Mouse (Mus musculus): ENCODE data around the gene Pknox1.
A peak's percentile ranks its signal among the peaks of the same experiment; 100 is the strongest.
"Not testable (repeated sequence)": the region's sequence is repeated elsewhere in the genome, so short reads cannot be mapped to it uniquely, and the experiment has no call there.

Gene Pknox1

GRCm38 (mm10) chr17:31552601-31553000 lies 11.9 kb upstream of the Pknox1 start:
- DNase-seq (ENCODE audit: low read depth, low spot score) = not testable (repeated sequence)

DNA sequence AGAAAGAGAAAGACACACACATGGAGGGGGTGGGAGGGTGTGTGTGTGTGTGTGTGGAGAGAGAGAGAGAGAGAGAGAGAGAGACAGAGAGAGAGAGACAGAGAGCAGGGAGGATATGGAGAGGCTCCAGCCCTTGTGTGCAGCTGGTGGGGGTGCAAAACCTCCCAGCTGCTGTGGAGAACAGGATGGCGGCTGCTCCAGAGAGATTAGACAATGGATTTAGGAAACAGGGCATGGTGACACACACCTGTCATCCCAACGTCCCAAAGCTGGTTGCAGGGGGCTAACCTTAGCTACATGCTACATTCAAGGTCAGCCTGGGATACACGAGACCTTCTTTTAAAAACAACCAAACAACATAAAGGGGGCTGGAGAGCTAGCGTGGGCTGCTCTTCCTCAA lies 8.3 kb upstream of the Pknox1 start:
- DNase-seq (ENCODE audit: low read depth, low spot score) = no peak

DNA sequence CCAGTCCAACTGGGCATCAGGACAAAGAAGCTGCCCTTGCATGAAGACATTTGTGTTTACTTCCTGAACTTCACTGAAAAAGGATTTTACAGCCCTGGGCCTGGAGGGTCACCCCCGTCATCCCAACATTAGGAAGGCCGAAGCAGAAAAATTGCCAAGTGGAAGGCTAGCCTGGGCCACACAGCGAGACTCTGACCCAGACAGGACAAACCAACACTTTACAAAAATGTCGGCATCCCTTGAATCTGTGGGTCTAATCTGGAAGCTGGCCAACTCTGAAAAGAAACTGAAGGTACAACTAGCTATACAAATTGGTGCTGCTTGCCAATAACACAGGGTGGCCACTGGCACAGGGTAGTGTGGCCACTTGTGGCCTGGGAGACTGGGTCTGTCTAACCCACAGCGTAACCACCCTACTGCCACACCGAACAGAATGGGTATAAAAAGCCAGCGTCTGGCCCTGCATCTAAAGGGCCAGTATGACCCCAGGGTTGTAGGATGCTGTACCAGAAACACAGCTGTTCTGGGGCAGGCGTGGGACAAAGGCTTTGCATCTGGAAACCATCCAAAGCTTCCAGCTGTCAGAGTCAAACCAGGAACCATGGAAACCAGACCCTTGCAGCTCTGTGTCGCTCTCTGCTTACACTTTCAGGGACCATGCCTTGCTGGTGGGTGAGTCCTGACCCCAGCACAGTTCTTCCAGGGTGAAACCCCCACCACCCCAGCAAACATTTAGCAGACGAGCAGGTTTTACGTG lies 7.2 kb upstream of the Pknox1 start:
- no peak for DNase-seq (ENCODE audit: low read depth, low spot score)

GRCm38 (mm10) chr17:31557947-31558542 lies 6.5 kb upstream of the Pknox1 start:
- DNase-seq (ENCODE audit: low read depth, low spot score) = no peak

DNA sequence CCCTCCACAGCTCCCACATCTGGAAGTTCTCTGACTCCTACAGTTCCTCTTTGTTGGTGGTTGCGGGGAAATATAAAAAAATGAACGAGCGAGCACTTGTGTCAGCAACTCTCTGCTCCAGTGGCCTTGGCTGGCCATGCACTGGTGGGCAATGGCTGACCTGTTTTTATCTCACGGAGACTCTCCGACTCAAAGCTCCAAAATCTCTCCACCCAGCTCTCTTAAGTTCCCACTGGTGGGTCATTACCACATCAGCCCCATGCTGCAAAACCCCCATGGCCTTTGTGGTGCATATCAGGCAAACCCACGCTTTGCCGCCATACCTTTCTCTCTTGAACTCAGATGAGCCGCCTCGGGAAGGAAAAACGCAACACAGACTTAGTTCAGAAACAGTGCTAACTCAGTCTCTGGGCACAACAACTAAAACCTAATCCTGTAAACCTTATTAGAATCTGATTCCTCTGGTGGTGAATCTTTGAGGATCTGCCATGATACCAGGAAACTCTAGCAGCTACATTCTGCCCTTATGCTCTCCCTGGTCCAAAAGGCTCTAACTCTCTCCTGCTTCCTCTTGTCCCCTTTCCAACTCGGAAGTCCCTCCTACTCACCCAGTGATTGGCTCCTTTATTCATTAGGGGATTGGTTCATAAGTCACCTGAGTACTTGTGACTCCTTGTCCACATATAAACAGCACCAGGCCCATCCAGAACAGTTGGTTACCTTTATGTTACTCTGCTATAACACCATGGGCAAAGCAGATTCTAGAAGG lies 5.3 kb upstream of the Pknox1 start:
- DNase-seq (ENCODE audit: low read depth, low spot score) = no peak

DNA sequence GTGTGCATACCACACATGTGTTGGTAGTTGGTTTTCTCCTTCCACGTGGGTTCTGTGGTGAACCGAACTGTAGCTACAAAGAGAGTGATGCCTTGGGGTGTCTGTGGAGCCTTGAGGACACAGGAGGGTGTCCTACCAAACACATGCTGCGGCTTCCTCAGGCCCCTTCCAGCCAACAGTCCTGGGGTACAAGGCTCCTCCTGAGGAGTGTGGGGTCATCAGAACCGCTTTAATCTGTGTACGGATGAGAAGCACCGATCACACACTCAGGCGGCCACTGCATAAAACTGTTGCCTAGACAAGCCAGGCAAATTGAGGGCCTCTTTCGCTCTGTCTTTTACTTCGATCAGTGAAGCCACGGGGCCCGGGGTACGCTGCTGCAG lies 911 bp upstream of the Pknox1 start:
- no peak for DNase-seq (ENCODE audit: low read depth, low spot score)

GRCm38 (mm10) chr17:31564858-31565140 lies 265 bp downstream of the Pknox1 start:
- DNase-seq (ENCODE audit: low read depth, low spot score) = no peak

DNA sequence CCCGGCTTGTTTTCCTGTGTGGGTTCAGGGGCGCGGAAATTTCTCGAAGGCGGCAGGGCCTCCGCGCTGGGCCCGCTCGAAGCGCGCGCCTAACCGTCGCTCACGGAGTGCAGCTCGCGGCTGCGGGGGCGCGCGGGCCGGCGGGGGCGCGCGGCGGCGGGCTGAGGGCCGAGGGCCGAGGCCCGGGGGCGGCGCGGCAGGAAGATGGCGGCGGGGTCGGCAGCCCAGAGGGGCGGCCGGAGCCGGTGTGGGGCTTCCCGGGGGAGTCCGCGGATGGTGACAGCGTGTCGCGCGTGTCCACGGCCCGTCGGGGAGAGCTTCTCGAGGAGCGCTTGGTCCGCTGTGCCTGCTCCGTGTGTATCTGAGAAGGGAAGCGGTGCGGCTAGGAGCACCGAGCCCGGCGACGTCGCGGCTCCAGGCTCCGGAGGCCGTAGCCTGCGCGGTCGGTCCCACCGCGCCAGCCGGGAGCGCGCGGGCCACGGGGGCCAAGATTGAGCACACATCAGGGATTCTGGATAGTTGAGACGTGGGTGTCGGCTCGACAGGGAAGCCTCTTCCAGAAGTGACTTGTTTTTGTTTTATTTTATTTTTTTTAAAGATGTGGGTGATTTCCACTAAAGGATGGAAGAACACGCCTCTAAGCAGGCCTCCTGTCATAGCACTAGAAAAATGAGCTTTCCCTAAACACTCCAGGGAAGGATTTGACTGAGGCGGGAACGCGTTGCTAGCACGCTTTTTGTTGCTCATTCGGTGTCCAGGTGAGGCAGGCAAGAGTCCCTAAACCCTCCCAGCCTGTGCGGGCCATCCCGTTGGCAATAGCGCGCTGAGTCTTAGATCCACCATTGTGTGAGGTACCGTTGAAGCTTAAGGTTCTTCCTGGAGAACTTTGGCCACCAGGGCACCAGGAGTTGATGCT lies 865 bp downstream of the Pknox1 start:
- peak; percentile 26 for DNase-seq (ENCODE audit: low read depth, low spot score)

DNA sequence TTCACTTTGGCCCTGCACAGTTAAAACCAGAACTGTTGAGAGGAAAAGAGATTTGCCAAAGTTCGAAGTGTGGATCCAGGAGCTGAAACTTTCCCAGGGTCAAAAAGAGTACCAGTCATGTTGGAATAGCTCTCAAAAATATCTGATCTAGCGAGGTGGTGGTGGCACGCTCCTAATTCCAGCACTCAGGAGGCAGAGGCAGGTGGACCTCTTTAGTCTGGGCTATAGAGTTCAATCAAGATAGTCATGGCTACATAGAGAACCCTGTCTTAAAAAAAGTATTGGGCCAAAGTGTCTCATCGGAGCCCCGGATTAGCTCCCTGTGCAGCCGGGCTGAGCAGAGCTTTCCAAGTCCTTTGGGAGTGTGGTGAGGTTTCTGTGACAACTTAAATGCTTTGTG lies 1.7 kb downstream of the Pknox1 start:
- no peak for DNase-seq (ENCODE audit: low read depth, low spot score)

DNA sequence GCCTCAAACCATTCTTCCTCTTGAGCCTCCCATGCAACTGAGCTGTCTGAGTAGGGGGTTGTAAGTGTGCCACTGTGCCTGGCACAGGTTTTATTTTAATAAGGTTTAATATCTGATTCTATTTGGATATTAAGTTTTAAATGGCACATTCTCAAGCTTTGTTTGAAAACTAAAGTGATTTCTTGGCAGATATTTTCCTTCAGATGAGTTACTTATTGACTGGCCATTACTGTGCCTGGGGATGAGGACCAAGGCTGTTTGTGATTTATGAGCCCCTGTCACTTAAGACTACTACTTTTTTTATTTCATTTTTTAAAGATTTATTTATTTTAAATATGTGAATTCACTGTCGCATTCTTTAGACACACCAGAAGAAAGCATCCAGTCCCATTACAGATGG lies 5.2 kb downstream of the Pknox1 start:
- no peak for DNase-seq (ENCODE audit: low read depth, low spot score)

DNA sequence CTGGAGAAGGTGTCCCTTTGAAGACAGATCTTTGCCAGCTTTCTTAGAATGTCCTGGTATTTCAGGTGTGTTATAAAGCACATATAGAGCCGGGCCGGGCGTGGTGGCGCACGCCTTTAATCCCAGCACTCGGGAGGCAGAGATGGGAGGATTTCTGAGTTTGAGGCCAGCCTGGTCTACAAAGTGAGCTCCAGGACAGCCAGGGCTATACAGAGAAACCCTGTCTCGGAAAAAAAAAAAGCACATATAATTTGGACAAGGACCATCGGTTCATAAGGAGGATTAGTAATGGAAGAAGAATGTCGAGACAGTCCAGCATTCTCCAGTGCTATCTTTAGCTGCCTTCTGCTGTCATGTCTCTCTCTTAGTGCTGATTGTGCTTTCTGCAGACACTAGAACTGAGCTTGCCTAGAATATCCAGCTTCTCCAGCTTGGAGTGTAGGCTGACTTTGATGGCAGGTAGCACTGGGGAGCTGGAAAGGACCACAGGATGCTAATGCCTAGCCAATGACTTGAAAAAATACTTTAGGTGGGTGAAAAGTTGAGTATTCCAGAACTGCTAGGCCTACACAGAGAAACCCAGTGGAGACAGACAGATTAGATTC lies 5.9 kb downstream of the Pknox1 start:
- DNase-seq (ENCODE audit: low read depth, low spot score) = no peak

DNA sequence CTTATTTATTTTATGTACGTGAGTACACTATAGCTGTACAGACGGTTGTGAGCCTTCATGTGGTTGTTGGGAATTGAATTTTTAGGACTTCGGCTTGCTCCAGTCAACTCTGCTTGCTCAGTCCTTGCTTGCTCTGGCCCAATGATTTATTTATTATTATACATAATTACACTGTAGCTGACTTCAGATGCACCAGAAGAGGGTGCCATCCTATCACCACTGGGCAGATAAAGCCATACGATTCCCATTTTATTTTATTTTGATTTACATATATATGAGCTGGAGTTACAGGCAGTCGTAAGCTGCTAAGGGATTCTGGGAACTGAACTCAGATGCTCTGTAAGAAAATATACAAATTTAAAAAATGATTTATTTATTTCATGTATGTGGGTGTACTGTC lies 7.2 kb downstream of the Pknox1 start:
- no peak for DNase-seq (ENCODE audit: low read depth, low spot score)

- no peak for DNase-seq (ENCODE audit: low read depth, low spot score)
These were observed 10.1 kb downstream of the Pknox1 start for GRCm38 (mm10) chr17:31574662-31575061.

DNA sequence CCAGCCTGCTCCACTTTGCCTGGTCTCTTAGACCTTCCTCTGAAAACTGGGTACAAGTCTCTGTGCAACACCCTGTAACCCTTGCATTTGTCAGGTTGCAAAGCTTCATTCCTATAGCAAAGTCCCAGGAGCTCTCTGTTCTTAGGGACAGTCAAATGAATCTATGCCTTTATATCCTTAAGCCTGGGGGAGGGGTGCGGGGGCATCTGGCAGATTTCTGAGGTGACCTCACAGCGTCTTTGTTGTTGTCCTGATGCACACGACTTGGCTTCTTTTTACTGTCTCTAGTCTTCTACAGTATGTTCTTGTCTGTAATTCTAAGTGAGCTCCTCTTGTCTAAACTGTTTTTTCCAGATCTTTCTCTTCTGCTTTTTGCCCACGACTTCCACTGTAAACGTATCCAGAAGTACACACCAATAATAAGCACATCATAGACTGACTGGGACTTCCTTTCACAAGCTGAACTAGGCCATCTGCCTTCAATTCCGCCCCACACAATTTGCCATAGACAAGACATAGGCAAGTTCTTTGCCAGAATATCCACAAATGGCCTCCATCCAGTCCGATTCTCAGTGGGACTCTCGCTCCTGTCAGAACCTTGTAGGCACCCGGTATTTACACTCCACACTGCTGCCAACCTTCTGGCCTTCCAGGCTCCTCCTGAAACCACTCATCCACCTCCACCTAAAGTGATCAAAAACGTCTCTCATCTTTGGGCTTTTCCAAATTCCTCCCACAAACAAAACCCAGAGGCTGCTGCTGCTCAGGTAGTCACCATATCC lies 12.1 kb downstream of the Pknox1 start:
- no peak for DNase-seq (ENCODE audit: low read depth, low spot score)

GRCm38 (mm10) chr17:31580344-31580743 lies 15.8 kb downstream of the Pknox1 start:
- no peak for DNase-seq (ENCODE audit: low read depth, low spot score)

- DNase-seq (ENCODE audit: low read depth, low spot score) = no peak
These were observed 18.7 kb downstream of the Pknox1 start for GRCm38 (mm10) chr17:31583185-31583584.

DNA sequence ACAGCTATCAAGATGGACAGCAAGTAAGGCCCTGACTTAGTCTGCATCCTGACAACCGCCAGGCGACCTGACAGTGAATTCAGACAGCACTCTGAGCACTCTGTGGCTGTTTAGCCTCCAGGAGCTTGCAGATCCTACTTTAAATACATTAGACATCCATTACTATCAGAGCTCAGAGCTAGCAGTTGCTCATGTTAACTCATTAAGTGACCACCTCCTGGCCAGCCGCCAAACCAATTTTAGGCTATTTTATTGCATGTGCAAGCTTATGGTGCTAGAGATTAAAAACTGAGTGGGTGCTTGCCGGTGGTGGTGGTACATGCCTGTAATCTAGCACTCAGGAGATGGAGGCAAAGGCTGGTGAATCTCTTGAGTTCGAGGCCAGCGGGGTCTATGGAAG lies 19.2 kb downstream of the Pknox1 start:
- no peak for DNase-seq (ENCODE audit: low read depth, low spot score)

GRCm38 (mm10) chr17:31588115-31588514 lies 23.6 kb downstream of the Pknox1 start:
- DNase-seq (ENCODE audit: low read depth, low spot score) = no peak

DNA sequence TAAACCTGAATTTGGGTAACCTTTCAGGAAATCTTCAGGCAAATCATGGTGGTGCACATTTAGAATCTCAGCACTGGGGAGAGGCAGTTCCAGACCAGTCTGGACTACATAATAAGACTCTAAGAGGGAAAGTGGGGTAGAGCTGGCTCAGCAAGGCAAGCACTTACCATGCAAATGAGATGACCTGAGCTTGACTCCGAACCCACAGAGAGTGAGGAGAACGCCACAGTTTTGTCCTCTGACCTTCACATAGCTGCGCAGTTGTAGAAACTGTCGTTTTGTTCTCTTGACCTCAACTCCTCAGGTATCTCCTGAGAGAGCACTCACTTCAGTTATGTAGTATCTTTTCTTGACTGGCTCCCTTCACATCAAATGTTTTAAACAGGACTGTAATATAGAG lies 24.2 kb downstream of the Pknox1 start:
- no peak for DNase-seq (ENCODE audit: low read depth, low spot score)

- DNase-seq (ENCODE audit: low read depth, low spot score) = no peak
These were observed 26.3 kb downstream of the Pknox1 start for GRCm38 (mm10) chr17:31590846-31591245.

DNA sequence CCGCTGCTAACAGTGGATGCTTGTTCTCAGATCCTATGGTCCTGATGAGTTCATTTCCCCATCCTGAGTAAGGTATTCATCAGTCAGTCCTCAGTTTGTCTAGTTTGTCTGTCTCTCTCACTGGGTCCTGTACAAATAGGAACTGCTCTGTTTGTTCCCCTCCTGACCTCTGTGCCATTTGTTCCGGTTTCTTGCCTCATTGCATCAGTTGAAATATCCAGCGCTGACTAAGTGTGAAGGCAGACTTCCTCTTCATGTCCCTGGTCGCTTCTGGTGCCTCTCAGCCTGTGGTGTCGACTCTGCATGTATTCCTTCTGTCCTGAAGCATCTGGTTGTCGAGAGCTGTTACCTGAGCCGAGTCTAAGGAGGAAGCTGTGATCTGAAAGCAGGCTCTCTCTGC lies 30.1 kb downstream of the Pknox1 start:
- no peak for DNase-seq (ENCODE audit: low read depth, low spot score)

Data from retina, adult 2 months (tissue).